Mouse (Mus musculus) liver, adult 2 months (tissue): Measurements from ENCODE around the gene Adh7.

Experiments
- CTCF ChIP-seq: fragments of 200-500 bp; IDR thresholded peaks from 2 replicates; pipeline ENCODE4 v1.5.1; 2011; ENCODE audit warnings: low read depth, low read length, control low read depth
- POLR2A ChIP-seq: fragments of 200-500 bp; IDR thresholded peaks from 2 replicates; pipeline ENCODE4 v1.6.1; 2011; ENCODE audit warnings: low read length, control low read depth; ENCODE audit not compliant: insufficient read depth; ENCODE audit errors: extremely low read depth

DNA sequence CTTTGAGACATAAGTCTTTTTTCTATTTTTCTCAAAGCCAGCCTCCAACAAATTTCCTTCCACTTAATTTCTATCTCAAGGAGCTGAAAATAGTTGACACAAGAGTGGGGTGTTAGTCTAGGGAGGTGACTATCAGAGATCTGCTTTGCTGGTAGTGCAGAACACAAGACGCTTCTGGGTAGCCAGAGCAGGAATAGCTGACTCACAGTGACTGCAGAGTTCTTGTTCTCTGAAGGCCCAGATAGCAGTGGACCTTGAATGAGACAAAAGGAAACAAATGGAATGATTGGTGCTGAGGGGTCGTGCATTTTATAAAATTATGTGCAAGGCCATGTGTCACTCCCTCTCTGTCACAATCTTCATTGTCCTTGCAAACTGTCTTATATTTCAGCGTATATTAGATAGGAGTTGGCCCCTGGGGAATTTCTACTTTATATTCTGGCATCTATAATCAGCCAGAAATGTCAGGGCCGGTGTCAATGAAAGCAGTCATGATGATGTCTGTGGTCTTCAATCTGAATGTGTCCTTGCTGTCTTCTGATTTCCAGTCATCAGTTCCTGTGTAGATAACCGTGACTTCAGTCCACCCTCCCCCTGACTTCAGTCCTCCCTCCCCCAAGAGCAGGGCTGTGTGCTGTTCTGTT is 7.0 kb upstream of the Adh7 start:
- TF ChIP-seq CTCF (no peak), POLR2A (no peak)
